Mouse (Mus musculus) embryonic facial prominence, embryonic 14.5 days (tissue): ENCODE results near the gene Abhd16a. TPM values are rescaled to one million over a fixed set of nuclear protein-coding genes. Genes with fewer than 3 reads are reported as not detected.

Experiments used
- ATAC-seq: fragments of 200-750 bp; cut with Nextera tagmentation; 2 replicates; pipeline ENCODE4 v1.8.0; 2017; ENCODE audit warnings: low read depth, moderate number of reproducible peaks, moderate TSS enrichment
- DNase-seq: peaks from one replicate; pipeline ENCODE4 v3.0.0-alpha.2; 2015; ENCODE audit warnings: low spot score
- H3K27ac ChIP-seq: fragments of 300-500 bp; sonication (generic); replicated peaks from 2 replicates; pipeline ENCODE4 v1.5.1; 2014; ENCODE audit warnings: low read depth, mild to moderate bottlenecking, low read length, moderate library complexity
- H3K27me3 ChIP-seq: fragments of 300-500 bp; sonication (generic); replicated peaks from 2 replicates; pipeline ENCODE4 v1.6.1; 2014; ENCODE audit warnings: low read length; ENCODE audit not compliant: control insufficient read depth, insufficient read depth
- H3K36me3 ChIP-seq: fragments of 300-500 bp; sonication (generic); 2 replicates; pipeline ENCODE4 v1.6.1; 2014; ENCODE audit warnings: low read length, mixed read lengths; ENCODE audit not compliant: control insufficient read depth, insufficient read depth
- H3K4me1 ChIP-seq: fragments of 300-500 bp; sonication (generic); 2 replicates; pipeline ENCODE4 v1.6.1; 2014; ENCODE audit warnings: antibody characterized with exemption, low read length; ENCODE audit not compliant: control insufficient read depth, insufficient read depth
- H3K4me2 ChIP-seq: fragments of 300-500 bp; sonication (generic); 2 replicates; pipeline ENCODE4 v1.6.1; 2014; ENCODE audit warnings: low read depth, mild to moderate bottlenecking, low read length, moderate library complexity, mixed read lengths
- H3K4me3 ChIP-seq: fragments of 300-500 bp; sonication (generic); 2 replicates; pipeline ENCODE4 v1.5.1; 2014; ENCODE audit warnings: low read depth, mild to moderate bottlenecking, low read length
- H3K9ac ChIP-seq: fragments of 300-500 bp; sonication (generic); 2 replicates; pipeline ENCODE4 v1.6.1; 2014; ENCODE audit warnings: low read depth, mild to moderate bottlenecking, low read length, moderate library complexity, mixed read lengths
- H3K9me3 ChIP-seq: fragments of 300-500 bp; sonication (generic); 2 replicates; pipeline ENCODE4 v1.6.1; 2016; ENCODE audit warnings: low read length; ENCODE audit not compliant: control insufficient read depth
- WGBS: fragments of 180-500 bp; shearing (Covaris S2); extraction: QIAGEN DNeasy Blood & Tissue Kit; methylation state at CpG from one replicate; pipeline ENCODE4 v1.1.7; 2014; 5-methylcytosine and 5-hydroxymethylcytosine counted together
- polyA plus RNA-seq: library from polyadenylated mRNA; unstranded; fragments of >200 nt; fragmentation: Nextera tagmentation; extraction: Ambion mirVana; gene quantifications from 2 replicates; pipeline ENCODE4 v1.2.1, GENCODE M21; 2014

The Abhd16a gene
- polyA plus RNA-seq, 1 experiment from 2014 or later, result 77.2 TPM

DNA sequence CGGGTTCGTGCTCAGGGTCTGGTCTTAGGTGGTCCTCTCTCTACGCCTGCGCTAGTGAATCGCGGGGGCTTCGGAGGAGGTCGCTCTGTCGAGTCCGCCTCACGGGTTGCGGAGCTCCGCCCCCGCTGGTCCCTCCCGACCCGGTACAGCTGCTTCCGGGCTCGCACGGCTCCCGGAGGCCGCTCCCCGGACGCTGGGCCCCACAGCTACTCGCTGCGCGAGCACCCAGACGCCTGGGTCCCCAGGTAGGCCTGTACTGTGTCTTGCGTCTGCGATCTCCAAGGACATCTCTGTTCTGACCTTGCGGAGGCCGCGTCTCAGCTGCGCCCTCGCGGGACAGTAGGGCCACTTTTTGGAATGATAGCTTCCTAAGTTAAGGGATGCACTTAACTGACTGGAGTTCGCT is 37.1 kb downstream of the Abhd16a start, which contains the start of gene D17H6S53E:
Gene D17H6S53E (plus strand): TSS at position 168 of the 406 bp plus-strand sequence.
- DNase-seq (peak; percentile 90), ATAC-seq (peak; percentile 67)
- H3K9ac ChIP-seq, result peak within 1 kb of the TSS; percentile 78
- H3K4me2 ChIP-seq, result peak within 1 kb of the TSS; percentile 87
- WGBS, result 0% methylated on average over 22 of the region's 36 CpGs
- H3K27me3 ChIP-seq, result no peaks in the 10 kb centered on the region
- no peaks in the 10 kb centered on the region for H3K9me3 ChIP-seq
- peak within 1 kb of the TSS; percentile 76 for H3K4me3 ChIP-seq
- peak within 1 kb of the TSS; percentile 75 for H3K27ac ChIP-seq
- H3K36me3 ChIP-seq, result peaks cover 29% of the 10 kb centered on the region; the same call in 1 of the 2 replicates
- H3K4me1 ChIP-seq, result peaks cover 13% of the 10 kb centered on the region

DNA sequence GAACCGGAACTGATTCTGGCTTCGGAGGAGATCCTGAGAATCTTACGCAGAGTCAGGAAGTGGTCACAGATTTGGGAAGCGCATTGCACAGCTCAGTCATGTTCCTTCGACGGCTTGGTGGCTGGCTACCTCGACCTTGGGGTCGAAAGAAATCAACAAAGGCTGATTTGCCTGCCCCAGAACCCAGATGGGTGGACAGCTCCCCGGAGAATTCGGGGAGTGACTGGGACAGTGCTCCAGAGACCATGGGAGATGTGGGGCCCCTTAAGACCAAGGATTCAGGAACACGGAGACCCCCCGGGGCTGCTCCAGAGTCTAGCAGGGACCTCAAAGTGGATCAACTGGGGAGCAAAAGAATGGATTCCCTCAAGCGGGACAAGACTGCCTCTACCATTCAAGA is 38.0 kb downstream of the Abhd16a start:
- ATAC-seq (no peak), DNase-seq (no peak)
- peak overlapping the region; percentile 76 for H3K4me3 ChIP-seq
- H3K4me2 ChIP-seq, result peak overlapping the region; percentile 87
- peaks cover 29% of the 10 kb centered on the region; the same call in 1 of the 2 replicates for H3K36me3 ChIP-seq
- no peaks in the 10 kb centered on the region for H3K27me3 ChIP-seq
- peak overlapping the region; percentile 78 for H3K9ac ChIP-seq
- H3K9me3 ChIP-seq, result no peaks in the 10 kb centered on the region
- 68% methylated on average over 13 of the region's 13 CpGs for WGBS
- H3K4me1 ChIP-seq, result peaks cover 13% of the 10 kb centered on the region
- H3K27ac ChIP-seq, result peak overlapping the region; percentile 75

DNA sequence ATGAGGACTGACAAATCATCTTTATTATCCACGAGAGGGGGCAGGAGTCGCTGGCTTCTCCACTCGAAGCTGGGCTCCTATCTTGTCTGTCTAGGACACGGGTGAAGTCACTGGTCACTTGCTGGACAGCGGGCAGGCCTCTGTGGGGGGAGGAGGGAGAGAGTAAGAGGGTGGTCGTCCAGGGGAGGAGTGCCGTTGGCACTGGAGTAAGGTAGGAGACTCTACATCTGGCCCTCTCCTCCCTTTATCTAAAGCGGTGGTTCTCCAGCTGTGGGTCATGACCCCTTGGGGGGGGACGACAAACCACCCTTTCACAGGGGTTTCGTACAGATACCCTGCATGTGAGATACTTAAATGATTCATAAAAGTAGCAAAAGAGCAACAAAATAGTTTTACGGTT is 39.9 kb downstream of the Abhd16a start:
- peaks cover 13% of the 10 kb centered on the region for H3K4me1 ChIP-seq
- no peak overlapping the region for H3K4me3 ChIP-seq
- H3K9ac ChIP-seq, result no peak overlapping the region
- no peaks in the 10 kb centered on the region for H3K27me3 ChIP-seq
- no peak overlapping the region for H3K27ac ChIP-seq
- no peak overlapping the region for H3K4me2 ChIP-seq
- WGBS, result 76% methylated on average over 11 of the region's 11 CpGs
- no peak for ATAC-seq
- DNase-seq, result no peak
- H3K9me3 ChIP-seq, result no peaks in the 10 kb centered on the region
- H3K36me3 ChIP-seq, result peaks cover 24% of the 10 kb centered on the region; the same call in 1 of the 2 replicates

DNA sequence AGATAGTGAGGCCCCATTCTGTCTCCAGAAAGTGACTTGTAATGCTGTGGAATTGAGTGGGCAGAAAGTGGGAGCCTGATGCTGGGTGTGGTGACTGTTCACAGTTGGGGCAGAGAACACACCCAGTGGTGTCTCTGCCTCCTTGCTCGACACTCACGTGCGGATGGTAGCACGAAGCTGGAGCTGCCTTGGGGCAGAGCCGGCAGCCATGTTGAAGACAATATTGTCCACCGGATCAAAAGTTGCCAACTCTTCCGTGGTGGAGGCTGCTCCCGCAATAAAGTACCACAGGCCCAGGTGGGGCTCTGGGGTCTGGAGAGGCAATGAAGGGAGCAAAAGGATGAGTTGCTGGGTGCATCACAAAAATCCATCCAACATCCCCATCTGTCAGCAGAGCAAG is 42.0 kb downstream of the Abhd16a start:
- Histone ChIP-seq H3K4me2 (no peak overlapping the region), H3K27me3 (no peaks in the 10 kb centered on the region), H3K9ac (no peak overlapping the region), H3K36me3 (0 out of 2 replicates have a peak, but pooled peaks cover 22% of the 10 kb centered on the region), H3K4me1 (peaks cover 7% of the 10 kb centered on the region), H3K4me3 (no peak overlapping the region), H3K27ac (no peak overlapping the region), H3K9me3 (no peaks in the 10 kb centered on the region)
- ATAC-seq (no peak), DNase-seq (no peak)
- WGBS, result 90% methylated on average over 8 of the region's 8 CpGs

DNA sequence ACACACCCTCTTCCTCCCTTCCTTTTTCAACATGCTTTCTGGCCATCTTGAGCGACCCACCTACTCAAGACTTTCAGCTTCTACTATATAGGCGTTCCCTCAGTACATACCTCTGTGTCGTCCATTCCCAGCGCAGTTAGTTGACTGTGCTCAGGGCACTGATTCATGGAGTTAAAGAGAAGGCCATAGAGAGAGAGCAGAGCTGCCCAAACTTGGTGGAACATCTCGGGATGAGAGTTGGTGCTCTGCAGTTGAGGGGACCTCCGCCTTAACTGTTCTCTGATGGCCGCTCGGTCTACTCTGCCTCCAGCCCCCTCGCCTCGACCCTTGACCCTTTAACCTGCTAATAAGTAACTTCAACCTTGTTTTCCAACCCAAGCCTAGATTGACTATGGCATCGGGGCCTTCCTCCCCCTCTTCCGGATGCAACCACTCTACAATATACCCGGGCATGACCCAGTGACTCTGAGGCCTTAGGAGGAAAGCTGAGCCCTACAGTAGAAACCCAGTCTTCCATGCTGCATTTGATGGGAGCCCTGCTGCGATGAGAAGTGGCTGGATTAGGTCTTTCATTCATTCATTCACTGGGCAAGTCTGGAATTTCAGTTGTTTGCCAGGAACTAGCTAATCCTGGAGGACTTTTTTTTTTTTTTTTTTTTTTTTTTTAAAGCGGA is 42.6 kb downstream of the Abhd16a start, which contains the start of gene Apom:
Gene Apom (minus strand): TSS at position 551 of the 674 bp plus-strand sequence.
- ATAC-seq (no peak), DNase-seq (no peak)
- H3K4me1 ChIP-seq, result peaks cover 10% of the 10 kb centered on the region
- 84% methylated on average over 15 of the region's 15 CpGs for WGBS
- H3K4me2 ChIP-seq, result no peak within 1 kb of the TSS
- no peaks in the 10 kb centered on the region for H3K9me3 ChIP-seq
- no peaks in the 10 kb centered on the region for H3K27me3 ChIP-seq
- no peak within 1 kb of the TSS for H3K4me3 ChIP-seq
- H3K36me3 ChIP-seq, result 0 out of 2 replicates have a peak, but pooled peaks cover 22% of the 10 kb centered on the region
- H3K9ac ChIP-seq, result no peak within 1 kb of the TSS
- no peak within 1 kb of the TSS for H3K27ac ChIP-seq

DNA sequence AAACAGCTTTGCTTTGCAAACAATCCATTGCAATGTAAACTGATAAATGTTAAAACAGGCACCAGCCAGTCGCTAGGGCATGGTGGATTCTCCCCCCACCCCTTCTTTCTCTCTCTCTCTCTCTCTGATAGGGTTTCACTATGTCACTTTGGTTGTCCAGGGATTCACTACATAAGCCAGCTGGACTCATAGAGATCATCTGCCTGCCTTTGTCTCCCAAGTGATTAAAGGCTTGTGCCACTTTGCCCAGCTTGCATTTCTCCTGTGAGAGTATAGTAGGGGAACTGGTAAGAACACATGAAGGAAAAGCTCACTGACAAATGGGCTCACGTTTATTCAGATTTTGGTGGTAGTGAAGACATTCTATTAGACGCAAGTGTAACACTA is 43.1 kb downstream of the Abhd16a start:
- 72% methylated on average over 3 of the region's 3 CpGs for WGBS
- no peaks in the 10 kb centered on the region for H3K9me3 ChIP-seq
- no peak overlapping the region for H3K9ac ChIP-seq
- H3K27ac ChIP-seq, result no peak overlapping the region
- peaks cover 10% of the 10 kb centered on the region for H3K4me1 ChIP-seq
- no peak overlapping the region for H3K4me2 ChIP-seq
- H3K27me3 ChIP-seq, result no peaks in the 10 kb centered on the region
- ATAC-seq (no peak), DNase-seq (no peak)
- H3K4me3 ChIP-seq, result no peak overlapping the region
- 0 out of 2 replicates have a peak, but pooled peaks cover 22% of the 10 kb centered on the region for H3K36me3 ChIP-seq

DNA sequence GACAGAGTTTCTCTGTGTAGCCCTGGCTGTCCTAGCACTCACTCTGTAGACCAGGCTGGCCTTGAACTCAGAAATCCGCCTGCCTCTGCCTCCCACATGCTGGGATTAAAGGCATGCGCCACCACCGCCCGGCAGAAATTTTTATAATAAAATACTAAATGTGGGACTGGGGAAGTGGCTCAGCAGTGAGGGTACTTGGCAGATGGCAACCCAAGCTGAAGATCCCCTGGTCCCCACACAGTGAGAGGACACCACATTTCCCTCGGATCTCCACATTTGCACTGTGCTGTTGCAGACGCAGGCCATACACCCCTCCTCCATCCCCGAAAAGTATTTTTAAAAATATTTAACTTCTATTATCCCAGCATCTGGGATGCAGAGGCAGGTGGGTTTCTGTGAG is 44.5 kb downstream of the Abhd16a start:
- H3K4me2 ChIP-seq, result no peak overlapping the region
- H3K9me3 ChIP-seq, result no peaks in the 10 kb centered on the region
- peaks cover 25% of the 10 kb centered on the region for H3K36me3 ChIP-seq
- DNase-seq, result no peak
- no peak overlapping the region for H3K9ac ChIP-seq
- no peaks in the 10 kb centered on the region for H3K27me3 ChIP-seq
- peaks cover 13% of the 10 kb centered on the region for H3K4me1 ChIP-seq
- H3K27ac ChIP-seq, result no peak overlapping the region
- WGBS, result 95% methylated on average over 7 of the region's 7 CpGs
- H3K4me3 ChIP-seq, result no peak overlapping the region
- ATAC-seq, result no peak

DNA sequence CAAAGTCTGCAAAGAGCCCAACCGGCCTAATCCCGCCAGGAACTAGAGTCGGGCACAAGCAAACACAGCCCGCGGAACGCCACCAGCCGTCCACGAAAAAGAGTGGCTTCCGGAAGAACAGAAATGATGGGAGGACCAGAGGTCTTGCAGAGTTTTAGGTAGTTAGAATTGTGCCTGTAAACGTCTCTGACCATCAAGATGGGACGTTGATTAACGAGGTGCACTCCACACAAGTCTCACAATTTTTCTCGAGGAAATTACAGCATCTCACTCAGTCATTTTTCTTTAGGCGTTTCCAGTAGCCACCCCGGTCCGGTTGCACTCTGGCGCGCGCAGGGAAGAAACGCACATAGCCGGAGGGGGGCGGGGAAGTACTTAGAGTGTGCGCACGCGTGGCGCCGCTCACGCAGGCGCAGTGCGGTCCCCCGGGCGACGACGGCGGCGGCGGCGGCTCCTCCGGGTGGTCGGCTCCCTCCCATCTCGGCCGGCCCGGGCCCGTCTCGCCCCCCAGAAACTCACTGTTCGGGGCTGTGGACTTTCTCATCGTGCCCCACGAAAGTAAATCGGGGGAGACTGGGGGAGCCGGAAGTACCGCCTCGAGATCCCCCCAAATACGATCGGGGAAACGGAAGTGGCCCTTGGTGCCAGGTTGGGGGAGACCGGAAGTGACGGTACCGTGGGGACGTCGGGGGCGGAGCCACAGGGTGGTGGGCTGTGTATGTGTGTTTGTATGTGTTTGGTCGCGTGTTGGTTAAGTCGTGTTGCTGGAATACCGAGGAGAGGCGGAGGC is 45.9 kb downstream of the Abhd16a start, which contains the start of gene Bag6:
Gene Bag6 (plus strand): TSS at position 378 of the 790 bp plus-strand sequence.
- Histone ChIP-seq H3K4me1 (peaks cover 13% of the 10 kb centered on the region), H3K9ac (peak within 1 kb of the TSS; percentile 86), H3K36me3 (peaks cover 25% of the 10 kb centered on the region), H3K9me3 (no peaks in the 10 kb centered on the region), H3K27me3 (no peaks in the 10 kb centered on the region), H3K4me2 (peak within 1 kb of the TSS; percentile 92), H3K4me3 (peak within 1 kb of the TSS; percentile 55), H3K27ac (peak within 1 kb of the TSS; percentile 95)
- WGBS, result under 1% methylated on average over 64 of the region's 66 CpGs
- ATAC-seq (peak; percentile 94), DNase-seq (peak; percentile 97)
